Mouse (Mus musculus): Measurements from ENCODE around the gene Clrn3.

DNA sequence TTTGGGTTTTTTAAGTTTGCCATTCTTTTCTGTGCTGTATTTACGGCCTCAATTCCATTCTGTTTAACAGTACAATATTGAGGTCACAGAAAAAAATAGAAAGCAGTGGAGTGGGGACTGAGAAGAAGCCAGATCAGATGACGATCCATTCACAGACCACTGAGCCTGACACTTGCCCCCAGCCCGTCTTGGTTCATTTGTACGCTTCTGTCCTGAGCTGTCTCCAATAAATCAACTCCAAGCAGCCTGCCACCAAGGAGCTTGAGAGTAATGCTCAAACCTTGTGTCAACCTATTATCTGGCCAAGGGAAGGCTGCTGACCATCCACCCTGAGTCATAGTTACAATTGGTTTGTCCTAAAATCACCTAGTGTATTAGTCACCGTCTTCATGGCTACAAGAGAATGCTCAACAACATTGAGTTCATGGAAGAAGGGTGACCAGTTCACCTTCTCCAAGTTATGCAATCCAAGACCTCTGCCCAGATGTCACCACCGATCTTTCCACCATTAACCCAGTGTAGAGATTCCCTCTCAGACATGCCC, 4.0 kb downstream of the Clrn3 start:
- TF ChIP-seq CTCF (IDR thresholded peaks at IDR 0.05; ENCODE audit: insufficient read depth, low read depth, low read length) (no peak), POLR2A (IDR thresholded peaks at IDR 0.05; ENCODE audit: insufficient read depth, low read depth, low read length) (no peak)
